Mouse (Mus musculus) 3134 (cell line): ENCODE measurements around the gene Slc38a4.
A peak's percentile ranks its signal among the peaks of the same experiment; 100 is the strongest.

ENCODE experiments used
- DNase-seq: peaks from one replicate; pipeline ENCODE4 v3.0.0-alpha.2; 2011; ENCODE audit warnings: low spot score; ENCODE audit not compliant: insufficient read length; ENCODE audit errors: extremely low read depth

Gene Slc38a4

DNA sequence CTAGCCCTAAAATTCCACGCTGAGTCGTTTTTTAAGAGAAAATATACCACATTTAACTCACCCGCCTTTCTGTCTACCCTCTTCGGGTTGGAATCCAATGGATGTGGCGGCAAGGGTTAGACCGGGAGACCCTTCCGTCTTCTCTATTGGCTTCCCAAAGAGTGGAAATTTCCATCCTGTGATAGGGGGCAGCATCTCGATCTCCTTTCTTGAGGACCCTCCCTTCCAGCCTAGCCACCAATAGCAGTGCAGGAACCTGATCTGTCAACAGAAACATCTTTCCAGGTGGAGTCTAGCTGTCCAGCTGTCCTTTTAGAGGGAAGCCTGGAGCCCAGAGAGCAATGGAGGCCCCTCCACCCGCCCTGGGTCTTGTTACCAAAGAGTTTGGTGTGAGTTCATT lies at the start of gene Slc38a4:
TSS of gene Slc38a4 (minus strand) at position 163 of the 400 bp plus-strand sequence.
- no peak for DNase-seq

DNA sequence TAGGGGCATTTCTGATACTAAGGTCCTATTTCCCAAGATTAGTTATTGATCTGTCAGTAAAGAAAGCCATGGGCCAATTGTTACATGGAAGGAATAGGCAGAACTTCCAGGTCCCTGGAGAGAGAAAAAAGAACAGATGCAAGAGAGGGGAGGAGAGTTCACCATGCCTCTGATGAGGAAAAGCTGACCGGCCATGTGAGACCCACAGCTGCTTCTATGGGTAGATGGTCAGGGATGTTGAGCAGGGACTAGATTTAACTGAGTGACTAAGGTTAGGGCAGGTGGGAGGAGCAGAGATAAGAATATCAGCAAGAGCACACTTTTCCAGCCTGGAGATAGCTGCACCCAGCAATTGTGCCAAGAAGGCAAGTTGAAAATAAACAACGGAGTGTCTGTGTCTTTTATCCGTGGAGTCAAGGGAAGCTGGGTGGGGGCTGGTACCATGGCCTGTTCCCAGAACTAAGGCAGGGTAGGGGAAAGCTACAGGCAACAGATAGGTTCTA lies 49.2 kb upstream of the Slc38a4 start:
- DNase-seq, result no peak

DNA sequence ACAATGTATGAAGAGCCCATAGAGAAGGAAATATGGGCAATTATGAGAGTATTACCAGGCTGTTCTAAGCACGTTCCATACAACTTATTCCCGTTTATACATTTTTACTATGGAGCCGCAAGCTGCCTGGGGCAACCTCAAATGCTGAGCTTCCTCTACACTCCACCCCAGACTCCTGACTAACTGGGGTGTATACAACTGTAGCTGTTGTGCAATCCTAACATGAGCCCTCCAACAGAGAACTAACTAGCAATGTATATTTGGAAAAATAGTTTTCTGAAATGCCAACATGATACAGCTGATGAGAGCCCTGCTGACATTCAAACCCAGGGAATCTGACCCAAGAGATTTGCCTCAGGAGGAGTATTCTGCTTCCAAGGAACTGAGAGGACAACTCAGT lies 48.3 kb upstream of the Slc38a4 start:
- no peak for DNase-seq

DNA sequence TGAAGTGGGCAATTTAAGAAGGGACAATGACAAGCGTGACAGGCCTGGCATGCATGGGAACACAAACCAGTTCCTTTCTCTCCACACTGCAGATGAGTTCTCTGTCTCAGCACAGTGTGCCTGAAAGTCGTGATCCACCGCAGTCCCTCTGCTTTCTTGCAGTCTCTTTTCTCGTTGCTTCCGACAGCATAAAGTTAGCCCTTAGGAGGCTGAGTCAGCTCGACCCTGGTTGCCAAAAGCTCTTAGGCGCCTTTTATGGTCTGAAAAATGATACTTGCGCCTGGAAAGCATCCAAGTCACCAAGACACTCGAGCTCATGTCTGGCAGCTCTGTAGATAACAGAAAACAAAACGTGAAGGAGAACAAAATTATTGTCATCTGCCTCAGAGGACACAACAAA lies 47.1 kb upstream of the Slc38a4 start:
- DNase-seq, result peak; percentile 55

DNA sequence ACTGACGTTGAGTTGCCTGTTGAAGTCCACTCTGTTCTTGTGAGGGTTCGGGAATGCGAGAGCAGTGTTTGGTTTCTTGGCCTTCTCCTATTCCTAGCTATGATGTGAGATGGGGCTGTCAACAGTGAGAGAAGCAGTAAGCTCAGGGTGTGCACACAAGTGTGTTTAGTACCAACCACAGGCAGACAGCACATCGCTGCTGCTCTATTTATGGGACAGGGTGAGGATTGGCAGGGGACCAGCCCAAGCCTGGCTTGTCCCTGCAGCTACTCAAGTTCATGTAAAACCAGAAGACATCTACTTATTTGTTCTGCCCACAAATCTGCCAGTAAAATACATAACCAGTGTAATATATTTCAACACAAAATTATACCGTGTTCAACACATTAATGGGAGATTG lies 46.4 kb upstream of the Slc38a4 start:
- DNase-seq, result peak; percentile 25

DNA sequence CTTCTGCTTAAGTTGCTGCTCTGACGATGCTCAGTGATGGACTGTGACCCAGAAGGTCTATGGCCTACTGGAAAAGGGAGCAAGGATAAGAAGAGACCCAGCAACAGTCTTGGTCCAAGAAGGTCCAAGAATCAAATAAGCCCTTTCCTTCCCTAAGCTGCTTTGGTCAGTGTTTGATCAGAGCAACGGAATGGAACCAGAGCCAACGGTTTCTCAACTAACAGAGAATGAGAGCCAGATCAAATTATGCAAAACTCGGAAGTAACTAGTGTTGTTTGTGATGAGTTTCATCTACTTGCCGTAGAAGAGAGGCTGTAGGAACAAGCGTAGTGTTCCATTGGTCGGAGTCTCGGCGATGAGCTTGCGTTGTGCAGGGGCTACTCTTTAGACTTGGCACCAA lies 43.3 kb upstream of the Slc38a4 start:
- no peak for DNase-seq

DNA sequence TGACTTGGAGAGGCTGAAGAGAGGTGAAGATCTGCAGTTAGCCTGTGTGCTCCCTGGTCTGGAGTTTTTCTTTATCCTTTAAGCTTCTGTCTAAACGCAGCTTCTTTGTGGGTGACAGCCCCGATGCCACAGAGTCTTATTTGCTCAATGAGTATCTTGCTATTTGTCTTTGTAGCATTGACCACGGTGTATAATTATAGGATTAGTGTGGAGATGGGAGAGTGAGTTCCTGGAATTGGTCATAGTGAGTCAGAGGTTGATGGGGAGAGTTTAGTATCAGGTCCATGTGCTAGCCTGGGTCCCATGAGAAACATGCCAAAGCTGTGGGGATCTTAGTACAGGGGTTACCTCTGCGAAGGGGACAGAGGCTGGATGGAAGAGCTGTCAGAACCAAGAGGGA lies 41.8 kb upstream of the Slc38a4 start:
- no peak for DNase-seq

DNA sequence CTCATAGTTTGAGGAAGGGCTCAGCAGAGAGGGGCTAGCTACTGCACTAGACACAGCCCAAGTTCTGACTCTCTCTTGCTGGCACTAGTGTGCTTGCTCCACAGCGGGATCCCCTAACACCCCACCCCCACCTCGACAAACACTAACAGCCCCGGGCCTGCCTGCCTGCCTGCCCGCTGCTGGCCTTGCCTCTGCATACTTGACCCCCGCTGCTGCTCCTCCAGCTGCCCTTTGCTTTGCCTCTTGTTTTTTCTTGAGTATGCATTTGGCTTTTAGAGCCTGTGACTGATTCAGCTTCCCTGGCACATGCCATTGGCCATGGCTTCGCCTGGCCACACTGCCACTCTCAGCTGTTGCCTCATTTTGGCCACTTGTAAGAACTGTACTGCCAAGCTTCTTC lies 33.8 kb upstream of the Slc38a4 start:
- peak; percentile 39 for DNase-seq

DNA sequence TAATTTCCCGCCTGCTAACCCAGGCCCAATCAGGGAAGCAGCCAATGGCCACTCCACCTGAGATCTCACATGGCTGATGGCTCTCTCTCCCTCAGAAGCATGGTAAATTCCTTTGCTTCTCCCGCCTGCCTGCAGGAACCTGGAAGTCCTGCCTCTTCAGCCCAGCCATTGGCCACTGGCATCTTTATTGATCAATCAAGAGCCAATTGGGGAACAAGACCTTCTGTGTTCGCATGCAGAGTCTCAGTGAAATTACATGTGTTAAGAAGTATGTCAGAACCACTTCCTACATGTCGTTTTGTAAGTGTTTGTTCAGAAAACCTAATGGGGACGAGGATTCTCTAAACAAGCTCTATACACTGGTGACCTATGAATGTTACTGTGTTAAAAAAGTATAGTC lies 30.1 kb upstream of the Slc38a4 start:
- peak; percentile 70 for DNase-seq

DNA sequence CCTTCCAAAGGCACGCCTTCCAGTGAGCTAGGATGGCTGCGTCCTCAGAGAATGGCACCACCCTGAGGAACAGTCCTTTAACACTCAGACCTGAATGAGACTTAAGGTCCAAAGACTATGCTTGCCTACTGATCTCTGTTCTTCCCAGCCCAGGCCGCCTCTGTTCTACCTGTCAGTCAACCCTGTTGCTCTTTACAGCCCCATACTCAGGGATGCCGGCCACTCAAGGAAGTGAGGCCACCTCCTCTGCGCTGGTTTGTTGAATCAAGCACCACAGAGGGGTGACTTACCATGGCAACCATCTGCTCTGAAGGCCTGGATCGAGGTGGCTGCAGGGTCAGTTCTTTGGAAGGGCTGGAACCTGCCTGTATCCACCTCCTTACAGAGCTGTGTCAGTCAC lies 21.9 kb upstream of the Slc38a4 start:
- no peak for DNase-seq

DNA sequence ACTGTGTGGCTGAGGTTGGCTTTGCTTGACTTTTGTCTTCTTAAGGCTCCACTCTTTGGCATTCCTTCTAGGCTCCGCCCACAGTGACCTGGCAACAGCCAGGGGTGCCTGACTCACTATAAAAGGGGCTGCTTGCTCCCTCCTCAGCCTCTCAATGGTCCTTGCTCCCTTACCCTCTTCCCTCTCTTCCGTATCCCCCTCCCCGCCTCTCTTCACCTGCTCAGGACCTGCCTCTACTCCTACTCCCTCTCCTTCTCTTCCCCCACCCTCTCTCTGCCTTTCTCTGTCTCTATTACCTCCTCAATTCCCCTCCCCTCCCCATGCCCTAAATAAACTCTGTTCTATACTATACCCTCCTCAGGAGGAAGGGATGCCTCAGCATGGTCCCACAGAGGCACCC lies 20.3 kb upstream of the Slc38a4 start:
- DNase-seq, result no peak

DNA sequence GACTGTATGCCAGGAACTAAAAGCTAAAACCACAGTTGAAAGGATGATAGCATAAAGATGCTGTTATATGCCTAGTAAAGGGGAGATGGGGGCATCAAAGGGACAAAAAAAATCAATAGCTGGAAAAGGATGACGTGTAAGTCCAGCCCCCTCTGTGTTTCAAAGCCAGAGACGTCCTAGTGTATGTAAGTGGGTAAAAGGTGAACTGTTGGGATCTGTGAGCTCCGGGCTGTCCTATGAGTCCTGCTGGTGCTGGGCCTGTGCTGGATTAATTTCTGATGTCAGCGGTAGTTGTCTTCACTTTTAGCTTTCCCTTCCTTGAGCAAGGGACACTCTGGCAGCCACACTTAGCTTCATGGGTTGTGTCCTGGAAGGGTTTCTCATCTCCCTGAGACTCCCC lies 19.5 kb upstream of the Slc38a4 start:
- DNase-seq, result no peak

DNA sequence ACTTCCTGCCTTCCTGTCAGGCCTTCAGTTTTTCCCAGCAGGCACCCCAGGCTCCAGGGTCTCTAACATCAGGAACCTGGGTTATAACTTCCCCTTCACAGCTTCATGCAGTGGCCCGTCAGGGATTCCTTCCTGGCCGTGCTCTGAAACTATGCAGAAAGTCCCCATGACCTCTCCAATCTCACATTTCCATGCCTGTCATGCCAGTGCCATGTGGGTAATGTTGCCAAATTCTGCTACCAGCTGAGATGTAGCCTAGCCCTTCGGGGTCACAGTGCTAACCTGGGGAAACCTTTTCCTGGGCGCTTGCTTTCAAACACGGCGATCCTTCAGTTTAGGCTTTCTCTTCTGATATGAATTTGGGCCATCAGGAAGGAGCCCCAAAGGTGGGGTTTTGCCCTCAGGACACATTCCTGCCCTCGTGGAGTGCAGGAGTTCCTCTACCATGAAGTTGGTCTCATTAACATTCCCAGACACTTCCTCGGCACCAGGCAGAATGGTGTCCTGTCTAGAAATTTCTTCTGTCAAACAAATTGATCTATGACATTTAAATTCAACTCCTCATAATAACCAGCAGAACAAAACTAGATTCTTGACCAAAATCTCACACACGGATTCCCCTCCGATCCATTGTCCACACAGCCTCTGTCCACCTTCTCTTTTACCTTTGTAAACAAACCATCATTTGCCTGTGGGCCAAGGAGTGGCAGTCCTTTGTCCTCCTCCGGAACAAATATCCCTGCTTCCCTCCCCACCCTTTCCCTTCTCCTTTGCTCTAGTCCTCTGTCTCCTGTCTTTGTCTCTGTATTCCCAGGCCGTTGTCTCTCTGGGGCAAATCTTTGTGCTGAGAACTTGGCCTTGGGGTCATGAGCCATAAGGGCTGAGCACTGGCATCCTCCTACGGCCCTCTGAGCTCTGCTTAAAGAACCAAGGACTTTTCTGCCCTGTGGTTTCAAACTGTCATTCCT lies 17.4 kb upstream of the Slc38a4 start:
- DNase-seq, result no peak

DNA sequence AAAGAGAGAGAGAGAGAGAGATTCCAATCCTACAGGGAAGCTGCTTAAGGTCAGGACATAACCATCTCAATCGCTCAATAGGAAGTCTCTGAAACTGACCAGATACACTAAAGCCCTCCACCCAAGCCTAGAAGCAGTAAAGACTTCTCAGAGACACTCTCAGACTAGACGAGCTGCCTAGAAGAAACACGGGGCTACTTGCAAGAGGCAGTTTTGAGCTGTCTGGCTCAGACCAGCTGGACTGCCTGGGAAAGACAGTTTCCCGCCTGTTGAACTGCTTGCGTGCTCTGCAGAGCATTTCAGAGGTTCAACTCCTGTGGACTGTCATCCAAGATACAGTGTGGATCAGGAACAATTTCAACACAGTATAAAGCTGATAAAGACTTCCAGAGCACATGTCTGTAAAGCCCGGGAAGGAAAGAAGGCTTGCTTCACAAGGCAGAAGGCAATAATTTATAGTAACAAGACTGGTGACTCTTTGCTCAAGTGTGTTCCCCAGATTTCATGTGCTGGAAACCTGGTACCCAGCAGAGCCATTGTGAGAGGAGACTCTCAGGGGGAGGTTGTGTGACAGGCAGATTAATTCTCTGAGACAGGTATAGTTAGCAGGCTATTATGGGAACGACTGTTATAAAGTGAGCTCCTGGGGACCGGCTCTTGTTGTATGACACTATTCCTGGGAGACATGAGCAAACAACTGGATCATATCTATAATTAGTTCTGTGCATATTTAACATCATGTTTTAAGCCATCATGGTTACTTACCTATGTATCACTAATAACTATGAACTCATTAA lies 11.8 kb upstream of the Slc38a4 start:
- no peak for DNase-seq

DNA sequence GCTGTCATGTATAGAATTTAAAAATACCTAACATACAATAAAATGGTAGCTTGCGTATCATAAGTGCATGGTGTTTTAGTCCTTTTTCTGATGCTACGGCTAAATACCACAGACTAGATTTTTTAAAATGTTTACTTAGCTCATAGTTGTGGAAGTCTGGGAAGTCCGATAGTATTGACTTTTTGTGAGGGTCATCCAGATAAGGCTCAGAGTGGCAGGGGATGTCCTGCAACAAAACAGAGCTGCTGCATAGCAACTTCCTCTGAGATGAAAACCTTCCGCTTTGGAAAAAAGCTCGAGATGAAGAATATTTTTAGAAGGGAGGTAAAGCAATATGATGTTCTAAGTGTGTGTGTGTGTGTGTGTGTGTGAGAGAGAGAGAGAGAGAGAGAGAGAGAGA lies 11.2 kb upstream of the Slc38a4 start:
- no peak for DNase-seq

DNA sequence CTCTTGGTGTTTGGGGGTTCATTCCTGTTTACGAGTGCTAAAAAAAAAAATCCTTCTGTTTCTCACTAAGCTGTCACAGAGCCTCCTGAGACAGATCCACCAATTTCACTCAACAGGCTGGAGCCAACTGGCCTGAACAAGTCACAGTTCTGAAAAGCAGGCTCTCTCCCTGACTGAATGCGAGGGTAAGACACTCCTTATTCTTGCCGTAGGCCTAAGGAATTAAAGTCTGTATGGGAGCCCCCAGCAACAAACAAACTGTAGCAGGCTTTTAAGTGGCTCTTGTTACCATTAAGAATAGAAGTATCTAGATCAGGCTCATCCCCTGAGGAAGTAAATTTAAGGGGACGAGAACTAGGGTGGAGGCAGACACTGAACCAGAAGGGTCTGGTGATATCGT lies 7.5 kb upstream of the Slc38a4 start:
- no peak for DNase-seq

DNA sequence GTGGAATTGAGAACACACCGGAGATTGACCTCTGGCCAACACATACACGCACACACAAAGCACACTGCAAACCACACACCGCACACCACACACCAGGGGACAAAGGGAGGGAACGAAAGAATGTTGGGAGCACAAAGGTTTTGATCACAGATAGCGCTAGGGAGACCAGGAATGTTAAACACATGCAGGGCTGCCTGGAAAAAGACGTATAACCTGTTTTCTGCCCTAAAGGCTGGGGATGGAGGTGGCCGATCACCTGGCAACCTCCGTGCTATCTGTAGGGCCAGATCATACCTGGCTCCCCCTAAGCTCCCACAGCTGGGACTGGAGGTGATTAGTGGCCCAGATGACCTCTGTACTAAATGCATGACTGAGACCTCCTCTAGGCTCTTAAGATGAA lies 5.2 kb upstream of the Slc38a4 start:
- DNase-seq, result no peak

DNA sequence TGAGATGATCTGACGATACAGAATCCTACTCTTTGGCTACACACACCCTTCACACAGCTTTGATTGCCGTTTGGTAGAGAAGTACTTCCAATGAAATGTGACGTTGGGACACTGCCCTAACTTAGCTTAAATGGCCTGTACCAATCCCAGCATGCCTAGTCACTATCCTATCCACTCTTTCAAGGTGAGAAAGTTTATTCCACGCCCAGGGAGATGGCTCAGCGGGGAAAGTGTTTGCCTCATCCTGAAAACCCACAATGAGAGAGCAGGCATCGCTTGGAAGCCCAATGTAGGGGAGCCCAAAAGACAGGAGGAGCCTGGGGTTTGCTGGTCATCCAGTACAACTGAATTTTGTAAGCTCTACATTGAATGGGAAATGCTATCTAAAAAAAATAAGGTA lies 4.8 kb upstream of the Slc38a4 start:
- DNase-seq, result no peak

DNA sequence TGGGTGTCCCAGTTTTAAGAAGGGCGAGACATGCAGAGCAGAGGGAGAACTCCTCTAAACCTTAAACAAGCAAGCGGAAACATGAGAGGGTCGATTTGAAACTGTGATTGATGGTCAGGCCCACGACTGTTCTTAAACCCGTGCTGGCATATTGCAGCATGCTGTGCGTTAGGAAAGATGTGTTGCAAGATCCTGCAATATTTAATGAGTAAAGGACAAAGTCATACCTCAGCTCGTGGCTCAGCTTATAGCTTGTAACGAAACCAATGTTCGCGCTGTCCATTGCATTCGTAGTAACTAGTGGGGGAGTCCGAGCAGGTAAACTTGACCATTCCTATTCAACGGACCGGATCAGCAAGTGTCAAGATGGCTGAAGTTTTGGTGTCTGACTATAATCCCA lies 4.3 kb upstream of the Slc38a4 start:
- no peak for DNase-seq

DNA sequence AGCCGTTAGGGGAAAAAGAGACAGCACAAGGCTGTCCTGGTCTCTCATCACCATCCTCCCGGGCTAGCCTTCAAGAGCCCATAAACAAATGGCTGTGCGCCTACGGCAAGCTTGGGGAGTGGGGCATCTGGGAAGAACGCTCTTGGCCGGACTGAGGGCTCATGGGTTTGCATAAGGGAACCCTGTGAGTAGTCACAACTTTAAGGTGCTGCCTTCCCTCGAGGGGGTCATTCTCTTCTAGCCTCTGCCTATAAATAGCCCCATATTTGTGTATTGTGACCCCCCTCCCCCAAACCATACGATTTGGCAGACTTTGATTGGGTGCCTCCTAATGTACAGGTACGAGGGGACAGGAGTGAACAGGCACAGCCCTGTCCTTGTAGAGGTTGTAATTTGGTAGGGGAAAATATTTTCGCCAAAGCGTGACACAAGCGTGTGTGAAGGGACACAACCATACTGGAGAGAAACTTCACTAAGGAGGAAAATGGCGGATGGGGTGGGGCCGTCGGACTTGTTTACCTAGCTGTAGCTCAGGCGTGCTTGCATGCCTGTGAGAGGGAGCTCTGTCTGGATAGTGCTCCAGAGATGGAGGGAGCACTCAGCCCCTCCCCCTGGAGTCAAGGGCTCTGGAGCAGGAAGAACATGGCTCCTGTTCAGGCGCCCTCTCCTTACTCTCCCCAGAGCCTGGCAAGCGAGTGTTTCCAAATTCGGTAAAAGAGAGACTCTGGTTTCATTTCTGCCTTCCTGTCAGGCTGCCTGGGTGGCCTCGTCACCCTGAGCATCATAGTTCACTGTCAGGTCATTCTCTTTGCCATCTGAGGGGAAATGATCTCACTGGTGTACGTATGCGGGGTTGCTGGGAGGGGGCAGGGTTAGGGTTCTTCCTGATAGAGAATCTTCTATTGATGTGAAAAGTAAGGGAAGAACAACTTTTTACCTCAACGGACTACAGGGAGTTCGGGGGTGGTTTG lies 3.6 kb upstream of the Slc38a4 start:
- no peak for DNase-seq
